ENCODE assay signal across 19 mouse cellular contexts in genomic region chr4:119129096-119129495, GRCm38 (mm10). TPM values are rescaled to one million over a fixed set of nuclear protein-coding genes. Genes with fewer than 3 reads are reported as not detected.
DNase-seq lines count a peak whose midpoint lies in the region; ATAC-seq and TF ChIP-seq lines count a peak whose summit lies in the region.
"Had no signal": no experiment of that assay in that cellular context is flagged by ENCODE, and none has a peak within 500 bp of the region (broad histone marks: within the 10 kb centered on the region; RNA-seq: fewer than 3 reads in every experiment).

No protein-coding gene starts in this region.

- DNase-seq in liver, embryonic 13.5 days = no peak
- DNase-seq in liver, embryonic 11.5 days (ENCODE audit: low spot score) = no peak
- no peak for DNase-seq in adrenal gland, adult 18-20 months (ENCODE audit: low spot score in 2 of 2)
- DNase-seq: adrenal gland, postnatal 10 days; cerebellum, adult 18-20 months; cerebellum, adult 9-11 months; cerebellum, postnatal 36 days; gastrocnemius, postnatal 10 days; heart, postnatal 36 days had no signal

- no peak overlapping the region for H3K4me2 ChIP-seq in heart, embryonic 14.5 days (ENCODE audit: low read length)
- no peak overlapping the region for H3K4me2 ChIP-seq in heart, embryonic 11.5 days
- 0 out of 2 replicates have a peak overlapping the region, but pooled peaks have one; percentile 21 for H3K4me2 ChIP-seq in liver, embryonic 13.5 days
- no peak overlapping the region for H3K4me2 ChIP-seq in liver, embryonic 11.5 days
- H3K4me2 ChIP-seq: embryonic facial prominence, embryonic 13.5 days; forebrain, embryonic 12.5 days; hindbrain, embryonic 12.5 days had no signal

- H3K4me3 ChIP-seq in heart, embryonic 14.5 days (ENCODE audit: control insufficient read depth in 1 of 2, insufficient read depth in 1 of 2, low read depth in 1 of 2, low read length in 2 of 2) = no peak overlapping the region
- H3K4me3 ChIP-seq in heart, embryonic 11.5 days (ENCODE audit: low read depth, low read length) = no peak overlapping the region
- no peak overlapping the region for H3K4me3 ChIP-seq in liver, embryonic 13.5 days (replicated peaks)
- H3K4me3 ChIP-seq in liver, embryonic 11.5 days (ENCODE audit: low read depth, low read length) = no peak overlapping the region
- peak overlapping the region; percentile 37; the same call in 1 of the 2 replicates for H3K4me3 ChIP-seq in E14TG2a.4 (replicated peaks; ENCODE audit: low read length)
- H3K4me3 ChIP-seq: embryonic facial prominence, embryonic 13.5 days; forebrain, embryonic 12.5 days; hindbrain, embryonic 12.5 days had no signal

- H3K36me3 ChIP-seq in heart, embryonic 14.5 days (ENCODE audit: control insufficient read depth, insufficient read depth, low read length) = peaks cover 86% of the 10 kb centered on the region
- peaks cover 43% of the 10 kb centered on the region for H3K36me3 ChIP-seq in heart, embryonic 11.5 days (ENCODE audit: control insufficient read depth, insufficient read depth, low read length)
- peaks cover 100% of the 10 kb centered on the region for H3K36me3 ChIP-seq in liver, embryonic 13.5 days
- peaks cover 41% of the 10 kb centered on the region for H3K36me3 ChIP-seq in liver, embryonic 11.5 days (ENCODE audit: control insufficient read depth, insufficient read depth, low read length)
- peaks cover 100% of the 10 kb centered on the region for H3K36me3 ChIP-seq in E14TG2a.4 (ENCODE audit: insufficient read depth, low read length)

- no peaks in the 10 kb centered on the region for H3K27me3 ChIP-seq in heart, embryonic 14.5 days (ENCODE audit: control insufficient read depth, insufficient read depth, low read length)
- H3K27me3 ChIP-seq in heart, embryonic 11.5 days (ENCODE audit: control insufficient read depth, insufficient read depth, low read length) = no peaks in the 10 kb centered on the region
- no peaks in the 10 kb centered on the region for H3K27me3 ChIP-seq in liver, embryonic 13.5 days
- H3K27me3 ChIP-seq in liver, embryonic 11.5 days (replicated peaks; ENCODE audit: control insufficient read depth, insufficient read depth, low read length) = no peaks in the 10 kb centered on the region
- no peaks in the 10 kb centered on the region for H3K27me3 ChIP-seq in E14TG2a.4 (ENCODE audit: insufficient read depth, low read length)
- H3K27me3 ChIP-seq: embryonic facial prominence, embryonic 13.5 days; forebrain, embryonic 12.5 days; hindbrain, embryonic 12.5 days had no signal

- H3K9ac ChIP-seq in heart, embryonic 14.5 days (ENCODE audit: low read length) = peak overlapping the region; percentile 28; the same call in 1 of the 2 replicates
- no peak overlapping the region for H3K9ac ChIP-seq in heart, embryonic 11.5 days (ENCODE audit: low read depth, low read length)
- peak overlapping the region; percentile 52 for H3K9ac ChIP-seq in liver, embryonic 13.5 days
- H3K9ac ChIP-seq in liver, embryonic 11.5 days (ENCODE audit: low read depth, low read length) = no peak overlapping the region
- H3K9ac ChIP-seq: embryonic facial prominence, embryonic 13.5 days; forebrain, embryonic 12.5 days; hindbrain, embryonic 12.5 days had no signal

- no peaks in the 10 kb centered on the region for H3K9me3 ChIP-seq in heart, embryonic 14.5 days (ENCODE audit: control insufficient read depth, low read length)
- H3K9me3 ChIP-seq in heart, embryonic 11.5 days (replicated peaks; ENCODE audit: control insufficient read depth, low read length) = no peaks in the 10 kb centered on the region
- H3K9me3 ChIP-seq in liver, embryonic 13.5 days (replicated peaks) = no peaks in the 10 kb centered on the region
- no peaks in the 10 kb centered on the region for H3K9me3 ChIP-seq in liver, embryonic 11.5 days (ENCODE audit: control insufficient read depth, low read length)
- H3K9me3 ChIP-seq in E14TG2a.4 (ENCODE audit: low read length) = no peaks in the 10 kb centered on the region
- H3K9me3 ChIP-seq: embryonic facial prominence, embryonic 13.5 days; forebrain, embryonic 12.5 days; G1E; hindbrain, embryonic 12.5 days had no signal

- no peak for ATAC-seq in heart, embryonic 14.5 days (ENCODE audit: insufficient number of reproducible peaks, insufficient read depth, low FRiP score, low read depth)
- ATAC-seq in heart, embryonic 11.5 days (replicated peaks; ENCODE audit: insufficient number of reproducible peaks, low FRiP score, low TSS enrichment) = no peak
- ATAC-seq in liver, embryonic 13.5 days (ENCODE audit: low read depth) = no peak
- no peak for ATAC-seq in liver, embryonic 11.5 days (replicated peaks; ENCODE audit: low FRiP score)
- ATAC-seq: forebrain, embryonic 16.5 days; hindbrain, embryonic 16.5 days; inflammation-experienced regulatory T-cells, adult 6 months had no signal

- TF ChIP-seq CTCF in E14TG2a.4 (conservative IDR thresholded peaks at IDR 0.05; ENCODE audit: low read length) = no peak

- WGBS in heart, embryonic 14.5 days = 74% methylated on average over 1 of the region's 1 CpGs
- WGBS in heart, embryonic 11.5 days (ENCODE audit: insufficient replicate concordance) = 89% methylated on average over 1 of the region's 1 CpGs
- 81% methylated on average over 1 of the region's 1 CpGs for WGBS in liver, embryonic 13.5 days (ENCODE audit: insufficient replicate concordance)
- 80% methylated on average over 1 of the region's 1 CpGs for WGBS in liver, embryonic 11.5 days

- H3K27ac ChIP-seq in heart, embryonic 14.5 days (replicated peaks in 1 of 2; ENCODE audit: control insufficient read depth in 1 of 2, insufficient read depth in 1 of 2, low read depth in 2 of 2, low read length in 2 of 2) = no peak overlapping the region
- no peak overlapping the region for H3K27ac ChIP-seq in heart, embryonic 11.5 days (ENCODE audit: low read depth, low read length)
- H3K27ac ChIP-seq in liver, embryonic 13.5 days = peak overlapping the region; percentile 68
- no peak overlapping the region for H3K27ac ChIP-seq in liver, embryonic 11.5 days (ENCODE audit: low read depth, low read length)
- H3K27ac ChIP-seq: embryonic facial prominence, embryonic 13.5 days; forebrain, embryonic 12.5 days; hindbrain, embryonic 12.5 days had no signal

- H3K4me1 ChIP-seq in heart, embryonic 14.5 days (ENCODE audit: control insufficient read depth in 2 of 2, insufficient read depth in 2 of 2, low read length in 2 of 2) = peaks cover 38 to 51% of the 10 kb centered on the region in 2 experiments
- H3K4me1 ChIP-seq in heart, embryonic 11.5 days (ENCODE audit: control insufficient read depth, insufficient read depth, low read length) = peaks cover 40% of the 10 kb centered on the region
- peaks cover 71% of the 10 kb centered on the region for H3K4me1 ChIP-seq in liver, embryonic 13.5 days (replicated peaks)
- H3K4me1 ChIP-seq in liver, embryonic 11.5 days (replicated peaks; ENCODE audit: control insufficient read depth, insufficient read depth, low read length) = peaks cover 43% of the 10 kb centered on the region
- H3K4me1 ChIP-seq in E14TG2a.4 (replicated peaks; ENCODE audit: low read depth, low read length) = peaks cover 100% of the 10 kb centered on the region
- H3K4me1 ChIP-seq: forebrain, embryonic 12.5 days had no signal

RNA-seq across cellular contexts. Expression of gene Slc2a1, which starts 20.6 kb away (rescaled TPM):
- polyA plus RNA-seq in heart, embryonic 14.5 days (2014; fragmentation: Nextera tagmentation; extraction: Ambion mirVana) = 159 and 166 TPM in 2 replicates
- 426 and 446 TPM in 2 replicates for polyA plus RNA-seq in heart, embryonic 11.5 days (2014; fragmentation: Nextera tagmentation; extraction: Ambion mirVana)
- polyA plus RNA-seq in liver, embryonic 13.5 days (2015; fragmentation: Nextera tagmentation; extraction: Ambion mirVana) = 272 and 303 TPM in 2 replicates
- 150 and 153 TPM in 2 replicates for polyA plus RNA-seq in liver, embryonic 11.5 days (2014; fragmentation: Nextera tagmentation; extraction: Ambion mirVana)
- total RNA-seq in adrenal gland, adult 18-20 months (2021) = 10 to 100 TPM; 20.9 to 29.3 TPM

RNA-seq across cellular contexts. Expression of gene Zfp691, which starts 44.9 kb away (rescaled TPM):
- polyA plus RNA-seq in heart, embryonic 14.5 days (2014; fragmentation: Nextera tagmentation; extraction: Ambion mirVana) = 11.2 and 12.0 TPM in 2 replicates
- 10.9 and 13.7 TPM in 2 replicates for polyA plus RNA-seq in heart, embryonic 11.5 days (2014; fragmentation: Nextera tagmentation; extraction: Ambion mirVana)
- 2.8 and 2.9 TPM in 2 replicates for polyA plus RNA-seq in liver, embryonic 13.5 days (2015; fragmentation: Nextera tagmentation; extraction: Ambion mirVana)
- polyA plus RNA-seq in liver, embryonic 11.5 days (2014; fragmentation: Nextera tagmentation; extraction: Ambion mirVana) = 5.4 and 8.1 TPM in 2 replicates
- 10 to 100 TPM; 12.0 to 19.4 TPM for total RNA-seq in adrenal gland, adult 18-20 months (2021)

Comparison
In these comparisons a context has a peak if more than half of its experiments do, and no peak if none do; other contexts are left out.
1. H3K9ac ChIP-seq: peak in heart, embryonic 14.5 days (single experiment) and liver, embryonic 13.5 days (single experiment); none in heart, embryonic 11.5 days (single experiment) and liver, embryonic 11.5 days (single experiment).